Mouse (Mus musculus) kidney, adult 2 months (tissue): ENCODE data around the gene Tmem63c.
A peak's percentile ranks its signal among the peaks of the same experiment; 100 is the strongest.

Experiments used
- CTCF ChIP-seq: fragments of 200-500 bp; conservative IDR thresholded peaks from 2 replicates; pipeline ENCODE4 v1.5.1; 2011; ENCODE audit warnings: low read depth, mild to moderate bottlenecking, control low read depth, low read length, moderate library complexity, mixed read lengths; ENCODE audit not compliant: insufficient read depth, insufficient read length
- POLR2A ChIP-seq: fragments of 200-500 bp; IDR thresholded peaks from one replicate; pipeline ENCODE4 v1.6.1; 2011; ENCODE audit warnings: low read depth, low read length, control low read depth

- peak; percentile 72 for TF ChIP-seq CTCF
- no peak for TF ChIP-seq POLR2A
Measured at GRCm38 (mm10) chr12:86974387-86975288, 46.5 kb upstream of the Tmem63c start.
